Mouse (Mus musculus): ENCODE measurements around the gene Tas1r2. TPM values are rescaled to one million over a fixed set of nuclear protein-coding genes. Genes with fewer than 3 reads are reported as not detected.

The Tas1r2 gene
- polyA plus RNA-seq, 1 experiment = not detected

DNA sequence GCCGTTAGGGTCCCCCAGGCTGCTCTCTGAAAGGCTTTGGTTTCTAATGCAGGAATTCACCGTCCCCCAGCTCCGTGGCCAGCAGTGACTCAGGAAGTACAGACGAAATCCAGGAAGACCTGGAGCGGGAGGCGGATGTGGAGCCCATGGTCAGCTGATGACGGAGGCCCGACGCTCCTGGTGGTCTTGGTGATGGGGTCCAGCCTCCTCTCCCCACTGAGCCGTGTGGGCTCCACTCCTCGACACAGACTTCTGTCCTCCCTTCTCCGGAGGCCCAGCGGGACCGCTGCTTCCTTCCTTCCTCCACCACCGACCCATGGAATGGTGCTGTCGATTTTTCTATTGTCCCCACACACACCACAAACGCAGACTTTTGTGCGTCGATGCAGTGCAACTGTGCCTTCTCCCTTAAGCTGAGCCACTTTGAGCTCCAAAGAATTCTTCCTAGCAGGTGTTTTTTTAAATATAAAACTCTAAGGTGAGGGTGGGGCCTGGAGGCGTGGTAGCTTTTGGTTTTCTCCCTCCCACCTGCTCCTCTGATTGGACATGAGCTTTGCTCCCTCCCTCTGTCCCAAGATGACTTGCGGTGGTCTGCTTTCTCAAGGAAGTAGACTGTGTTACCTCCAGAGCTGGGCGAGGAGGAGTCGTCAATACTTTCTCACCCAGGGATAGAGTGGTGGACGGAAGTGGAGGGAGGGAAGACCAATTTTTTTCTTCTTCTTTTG is 36.9 kb upstream of the Tas1r2 start:
- Histone ChIP-seq H3K36me3 (ENCODE audit: control insufficient read depth, insufficient read depth, low read length) (no peaks in the 10 kb centered on the region; the same call in 1 of the 2 replicates), H3K27ac (ENCODE audit: insufficient read depth, low read length) (peak overlapping the region; percentile 36), H3K27me3 (ENCODE audit: control insufficient read depth, insufficient read depth, low read length) (no peaks in the 10 kb centered on the region), H3K4me1 (ENCODE audit: control insufficient read depth, insufficient read depth, insufficient read length) (peaks cover 9% of the 10 kb centered on the region; the same call in 1 of the 2 replicates), H3K4me3 (ENCODE audit: extremely low read depth, insufficient read depth, insufficient read length) (peak overlapping the region; percentile 79)
- TF ChIP-seq POLR2A (IDR thresholded peaks at IDR 0.05; ENCODE audit: low read depth, low read length) = peak; percentile 96
- TF ChIP-seq CTCF (IDR thresholded peaks at IDR 0.05; ENCODE audit: extremely low read depth, insufficient read depth, insufficient read length, insufficient replicate concordance) = no peak
- DNase-seq (ENCODE audit: low read depth in 1 of 2, low spot score in 2 of 2) = peak; percentile 71 to 73
- 3% methylated on average over 24 of the region's 24 CpGs for WGBS

DNA sequence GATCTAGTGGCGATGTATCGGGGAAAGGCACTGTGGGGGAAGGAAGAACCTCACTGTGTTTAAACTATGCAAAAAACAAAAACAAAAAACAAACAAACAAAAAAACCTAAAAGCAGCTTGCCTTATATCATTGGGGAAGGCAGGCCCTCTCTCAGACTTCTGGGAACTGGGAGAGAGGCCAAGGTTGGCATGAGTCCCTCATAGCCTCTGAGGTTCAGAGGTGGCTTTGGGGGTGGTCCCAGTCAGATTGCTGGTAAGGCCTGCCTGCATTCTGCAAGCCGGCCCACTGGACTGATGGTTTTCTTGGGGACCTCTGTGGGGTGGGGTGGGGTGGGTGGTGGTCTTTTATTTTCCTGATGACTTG is 36.4 kb upstream of the Tas1r2 start:
- WGBS = 23% methylated on average over 3 of the region's 3 CpGs
- DNase-seq (ENCODE audit: low read depth in 1 of 2, low spot score in 2 of 2) = no peak
- Histone ChIP-seq H3K4me1 (ENCODE audit: control insufficient read depth, insufficient read depth, insufficient read length) (peaks cover 9% of the 10 kb centered on the region; the same call in 1 of the 2 replicates), H3K36me3 (ENCODE audit: control insufficient read depth, insufficient read depth, low read length) (no peaks in the 10 kb centered on the region; the same call in 1 of the 2 replicates), H3K27me3 (ENCODE audit: control insufficient read depth, insufficient read depth, low read length) (no peaks in the 10 kb centered on the region), H3K27ac (ENCODE audit: insufficient read depth, low read length) (peak overlapping the region; percentile 12; the same call in 1 of the 2 replicates), H3K4me3 (ENCODE audit: extremely low read depth, insufficient read depth, insufficient read length) (peak overlapping the region; percentile 79)
- TF ChIP-seq POLR2A (IDR thresholded peaks at IDR 0.05; ENCODE audit: low read depth, low read length) (no peak), CTCF (IDR thresholded peaks at IDR 0.05; ENCODE audit: extremely low read depth, insufficient read depth, insufficient read length, insufficient replicate concordance) (no peak)

DNA sequence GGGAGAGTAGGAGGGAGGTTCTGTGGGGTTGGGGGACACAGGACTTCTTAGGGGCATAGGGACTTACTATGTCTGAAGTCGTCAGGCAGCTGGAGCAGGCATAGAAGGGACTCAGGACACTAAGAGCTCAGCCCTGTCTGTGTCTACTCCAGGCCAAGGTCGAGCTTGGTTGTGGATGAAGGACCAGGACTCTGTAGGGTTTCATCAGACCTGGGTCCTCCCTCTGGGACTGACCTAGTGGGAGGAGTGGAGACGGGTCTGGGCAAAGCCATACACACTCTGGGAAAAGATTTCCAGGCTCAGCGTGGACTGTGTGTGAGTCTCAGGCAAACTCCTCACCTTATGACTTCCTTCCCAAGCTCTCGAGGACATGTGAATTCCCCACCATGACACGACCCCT is 33.6 kb upstream of the Tas1r2 start:
- H3K27ac ChIP-seq (ENCODE audit: insufficient read depth, low read length) = no peak overlapping the region
- DNase-seq (ENCODE audit: low read depth in 1 of 2, low spot score in 2 of 2) = no peak
- H3K27me3 ChIP-seq (ENCODE audit: control insufficient read depth, insufficient read depth, low read length) = no peaks in the 10 kb centered on the region
- TF ChIP-seq POLR2A (IDR thresholded peaks at IDR 0.05; ENCODE audit: low read depth, low read length) = no peak
- no peak for TF ChIP-seq CTCF (IDR thresholded peaks at IDR 0.05; ENCODE audit: extremely low read depth, insufficient read depth, insufficient read length, insufficient replicate concordance)
- no peaks in the 10 kb centered on the region; the same call in 1 of the 2 replicates for H3K36me3 ChIP-seq (ENCODE audit: control insufficient read depth, insufficient read depth, low read length)
- WGBS = 86% methylated on average over 6 of the region's 6 CpGs
- H3K4me3 ChIP-seq (ENCODE audit: extremely low read depth, insufficient read depth, insufficient read length) = no peak overlapping the region
- H3K4me1 ChIP-seq (ENCODE audit: control insufficient read depth, insufficient read depth, insufficient read length) = peaks cover 18% of the 10 kb centered on the region; the same call in 1 of the 2 replicates

DNA sequence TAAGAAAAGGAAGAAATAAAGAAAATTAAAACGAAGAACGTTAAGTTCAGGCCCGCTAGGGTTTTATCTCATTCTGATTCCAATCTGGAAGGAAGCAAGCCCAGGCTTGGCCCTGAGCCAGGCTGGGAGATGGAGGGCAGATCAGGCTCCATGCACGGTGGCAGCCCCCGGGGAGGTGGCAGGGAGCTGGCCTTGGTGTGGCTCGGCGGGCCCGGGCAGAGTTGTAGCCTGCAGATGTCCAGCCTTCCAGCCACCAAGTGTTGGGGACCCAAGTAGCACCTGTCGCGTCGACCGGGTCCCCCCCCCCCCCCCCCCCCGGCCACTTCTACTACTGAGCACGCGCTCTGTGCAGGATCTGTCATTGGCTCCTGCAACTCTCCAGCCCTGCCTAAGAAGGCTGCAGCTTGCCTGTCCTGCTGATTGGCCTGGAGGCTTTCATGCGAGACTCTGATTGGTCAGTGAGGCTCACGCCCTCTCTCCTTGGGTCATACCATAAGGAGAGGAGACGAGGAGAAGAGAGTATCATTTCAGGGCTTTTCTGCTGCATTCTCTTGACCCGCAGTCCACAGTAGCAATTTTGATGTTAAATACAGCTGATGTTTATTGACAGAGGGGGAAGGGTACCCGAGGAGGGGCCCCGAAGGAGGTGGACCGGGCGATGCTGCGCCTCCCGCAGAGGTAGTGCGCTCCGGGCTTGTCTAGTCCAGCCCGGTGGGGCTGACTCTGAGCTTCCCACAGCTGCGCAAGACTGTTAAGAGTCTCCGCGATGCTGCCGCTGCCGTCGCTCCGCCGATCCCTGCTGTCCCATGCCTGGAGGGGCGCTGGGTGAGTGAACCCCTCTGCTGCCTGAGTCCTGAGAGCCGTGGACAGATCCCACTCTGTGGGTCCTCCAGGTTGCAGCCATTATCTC is 30.7 kb upstream of the Tas1r2 start, which contains the start of gene Aldh4a1:
Gene Aldh4a1 (plus strand): TSS at position 494 of the 910 bp plus-strand sequence.
- H3K27ac ChIP-seq (ENCODE audit: insufficient read depth, low read length) = peak within 1 kb of the TSS; percentile 88
- peak within 1 kb of the TSS; percentile 85 for H3K4me3 ChIP-seq (ENCODE audit: extremely low read depth, insufficient read depth, insufficient read length)
- peak; percentile 80 to 96 for DNase-seq (ENCODE audit: low read depth in 1 of 2, low spot score in 2 of 2)
- no peaks in the 10 kb centered on the region for H3K27me3 ChIP-seq (ENCODE audit: control insufficient read depth, insufficient read depth, low read length)
- WGBS = under 1% methylated on average over 35 of the region's 38 CpGs
- peaks cover 9% of the 10 kb centered on the region; the same call in 1 of the 2 replicates for H3K4me1 ChIP-seq (ENCODE audit: control insufficient read depth, insufficient read depth, insufficient read length)
- TF ChIP-seq CTCF (IDR thresholded peaks at IDR 0.05; ENCODE audit: extremely low read depth, insufficient read depth, insufficient read length, insufficient replicate concordance) = no peak
- peak; percentile 73 for TF ChIP-seq POLR2A (IDR thresholded peaks at IDR 0.05; ENCODE audit: low read depth, low read length)
- no peaks in the 10 kb centered on the region for H3K36me3 ChIP-seq (ENCODE audit: control insufficient read depth, insufficient read depth, low read length)

DNA sequence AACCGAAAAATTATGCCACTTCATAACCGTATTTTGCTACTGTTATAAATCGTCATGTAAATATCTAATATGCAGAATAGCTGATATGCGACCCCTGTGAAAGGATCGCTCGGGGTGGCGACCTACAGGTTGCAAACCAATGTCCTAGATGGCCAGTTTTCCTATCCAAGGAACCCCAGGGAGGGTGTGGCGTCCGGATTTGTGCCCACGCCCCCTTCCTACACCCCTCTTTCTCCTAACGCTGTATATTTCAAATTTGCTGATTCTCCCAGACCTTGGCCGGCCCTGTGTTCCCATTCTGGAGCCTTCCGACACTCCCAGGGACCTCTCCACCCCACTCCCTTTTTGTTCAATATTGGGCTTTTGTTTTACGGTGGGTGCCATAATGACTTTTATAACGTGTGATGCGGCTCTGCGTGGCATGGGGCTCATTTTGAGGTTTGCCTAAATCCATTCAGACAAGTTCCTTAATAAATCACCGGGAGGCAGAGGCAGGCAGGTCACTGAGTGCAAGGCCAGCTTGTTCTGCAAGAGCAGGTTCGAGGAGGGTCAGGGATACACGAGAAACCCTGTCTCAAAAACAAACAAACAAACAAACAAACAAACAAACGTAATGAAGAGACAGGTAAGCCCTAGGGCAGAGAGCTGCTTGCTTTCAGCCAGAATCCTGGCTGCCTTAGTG is 29.8 kb upstream of the Tas1r2 start:
- peak overlapping the region; percentile 85 for H3K4me3 ChIP-seq (ENCODE audit: extremely low read depth, insufficient read depth, insufficient read length)
- H3K27me3 ChIP-seq (ENCODE audit: control insufficient read depth, insufficient read depth, low read length) = no peaks in the 10 kb centered on the region
- no peak for DNase-seq (ENCODE audit: low read depth in 1 of 2, low spot score in 2 of 2)
- WGBS = 18% methylated on average over 21 of the region's 21 CpGs
- TF ChIP-seq CTCF (IDR thresholded peaks at IDR 0.05; ENCODE audit: extremely low read depth, insufficient read depth, insufficient read length, insufficient replicate concordance) (no peak), POLR2A (IDR thresholded peaks at IDR 0.05; ENCODE audit: low read depth, low read length) (no peak)
- no peaks in the 10 kb centered on the region for H3K36me3 ChIP-seq (ENCODE audit: control insufficient read depth, insufficient read depth, low read length)
- no peak overlapping the region for H3K27ac ChIP-seq (ENCODE audit: insufficient read depth, low read length)
- peaks cover 9% of the 10 kb centered on the region; the same call in 1 of the 2 replicates for H3K4me1 ChIP-seq (ENCODE audit: control insufficient read depth, insufficient read depth, insufficient read length)

DNA sequence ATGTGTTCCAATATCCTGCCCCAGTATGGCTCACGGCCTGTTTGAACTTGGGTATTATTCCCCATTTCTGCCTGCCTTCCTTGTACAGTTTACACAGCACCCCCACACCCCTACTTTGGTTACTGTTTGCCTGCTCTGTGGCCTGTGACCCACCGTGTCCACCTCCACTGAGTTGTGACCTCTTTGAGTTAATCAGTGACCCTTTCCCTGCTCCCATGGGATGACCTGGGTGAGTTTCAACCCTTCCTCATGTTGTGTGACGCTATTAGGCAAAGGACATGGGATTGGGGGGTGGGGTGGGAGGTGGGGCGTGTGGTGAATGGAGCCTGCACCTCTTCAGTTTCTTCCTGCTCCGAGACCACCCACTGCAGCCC is 29.2 kb upstream of the Tas1r2 start:
- DNase-seq (ENCODE audit: low read depth in 1 of 2, low spot score in 2 of 2) = no peak
- no peak for TF ChIP-seq POLR2A (IDR thresholded peaks at IDR 0.05; ENCODE audit: low read depth, low read length)
- TF ChIP-seq CTCF (IDR thresholded peaks at IDR 0.05; ENCODE audit: extremely low read depth, insufficient read depth, insufficient read length, insufficient replicate concordance) = no peak
- no peaks in the 10 kb centered on the region for H3K27me3 ChIP-seq (ENCODE audit: control insufficient read depth, insufficient read depth, low read length)
- H3K36me3 ChIP-seq (ENCODE audit: control insufficient read depth, insufficient read depth, low read length) = no peaks in the 10 kb centered on the region
- no peak overlapping the region for H3K27ac ChIP-seq (ENCODE audit: insufficient read depth, low read length)
- H3K4me1 ChIP-seq (ENCODE audit: control insufficient read depth, insufficient read depth, insufficient read length) = peaks cover 9% of the 10 kb centered on the region; the same call in 1 of the 2 replicates
- 86% methylated on average over 5 of the region's 5 CpGs for WGBS
- H3K4me3 ChIP-seq (ENCODE audit: extremely low read depth, insufficient read depth, insufficient read length) = no peak overlapping the region
